Mouse (Mus musculus) embryonic fibroblast, embryonic 13.5 days (primary cell): ENCODE data around the gene Ppm1h.

ENCODE experiments used
- CTCF ChIP-seq: IDR thresholded peaks from 2 replicates; pipeline ENCODE4 v1.5.1; 2011; ENCODE audit warnings: mild to moderate bottlenecking, control low read depth, low read length, moderate library complexity, borderline replicate concordance; ENCODE audit not compliant: insufficient read depth
- POLR2A ChIP-seq: IDR thresholded peaks from 2 replicates; pipeline ENCODE4 v1.6.1; 2011; ENCODE audit warnings: low read depth, mild to moderate bottlenecking, control low read depth, low read length, moderate library complexity

- no peak for TF ChIP-seq CTCF
- no peak for TF ChIP-seq POLR2A
Observed at GRCm38 (mm10) chr10:122671253-122671652, 7.3 kb upstream of the Ppm1h start.
